Mouse (Mus musculus): ENCODE data around the gene Nccrp1. TPM values are rescaled to one million over a fixed set of nuclear protein-coding genes. Genes with fewer than 3 reads are reported as not detected.
"Not testable (repeated sequence)": the region's sequence is repeated elsewhere in the genome, so short reads cannot be mapped to it uniquely, and the experiment has no call there.

The Nccrp1 gene
- polyA plus RNA-seq, 1 experiment from 2014 or later, result not detected

- not testable (repeated sequence) for H3K4me2 ChIP-seq; H3K4me1 ChIP-seq (replicated peaks); DNase-seq; H3K36me3 ChIP-seq; ATAC-seq (ENCODE audit: low read depth); H3K4me3 ChIP-seq (replicated peaks); H3K9ac ChIP-seq; H3K27me3 ChIP-seq; H3K27ac ChIP-seq; H3K9me3 ChIP-seq (replicated peaks)
- 47% methylated on average over 8 of the region's 8 CpGs for WGBS (ENCODE audit: insufficient replicate concordance)
These were observed 36.6 kb downstream of the Nccrp1 start, which contains the start of gene Ifnl2 for GRCm38 (mm10) chr7:28510405-28510974. Ifnl2 (minus strand) TSS chr7:28510455.

- H3K4me1 ChIP-seq (replicated peaks); H3K9ac ChIP-seq; H3K36me3 ChIP-seq; H3K4me3 ChIP-seq (replicated peaks); H3K27ac ChIP-seq; H3K27me3 ChIP-seq; ATAC-seq (ENCODE audit: low read depth); H3K4me2 ChIP-seq; DNase-seq; H3K9me3 ChIP-seq (replicated peaks): not testable (repeated sequence)
- 31% methylated on average over 2 of the region's 2 CpGs for WGBS (ENCODE audit: insufficient replicate concordance)
These were observed 37.9 kb downstream of the Nccrp1 start for GRCm38 (mm10) chr7:28509121-28509520.

GRCm38 (mm10) chr7:28505585-28505984 lies 41.5 kb downstream of the Nccrp1 start:
- 6% methylated on average over 5 of the region's 5 CpGs for WGBS (ENCODE audit: insufficient replicate concordance)

GRCm38 (mm10) chr7:28495426-28495825 lies 51.6 kb downstream of the Nccrp1 start:
- Histone ChIP-seq H3K36me3 (no peaks in the 10 kb centered on the region), H3K9ac (no peak overlapping the region), H3K4me2 (no peak overlapping the region), H3K9me3 (replicated peaks) (no peaks in the 10 kb centered on the region), H3K27ac (no peak overlapping the region), H3K4me1 (replicated peaks) (peaks cover 4% of the 10 kb centered on the region; the same call in 1 of the 2 replicates), H3K27me3 (no peaks in the 10 kb centered on the region), H3K4me3 (replicated peaks) (no peak overlapping the region)
- ATAC-seq (ENCODE audit: low read depth) (no peak), DNase-seq (no peak)
- 63% methylated on average over 11 of the region's 11 CpGs for WGBS (ENCODE audit: insufficient replicate concordance)

More at GRCm38 (mm10) chr7:28505585-28505984, 41.5 kb downstream of the Nccrp1 start:
- H3K27me3 ChIP-seq, result no peaks in the 10 kb centered on the region
- no peak overlapping the region for H3K4me3 ChIP-seq (replicated peaks)
- H3K36me3 ChIP-seq, result no peaks in the 10 kb centered on the region
- DNase-seq (no peak), ATAC-seq (ENCODE audit: low read depth) (no peak)
- no peak overlapping the region for H3K4me2 ChIP-seq
- H3K27ac ChIP-seq, result no peak overlapping the region
- H3K9me3 ChIP-seq (replicated peaks), result no peaks in the 10 kb centered on the region
- no peak overlapping the region for H3K9ac ChIP-seq
- no peaks in the 10 kb centered on the region for H3K4me1 ChIP-seq (replicated peaks)

Small RNA genes within 50 kb of the gene (microRNA-seq; reads per million reads assigned to microRNA genes)
- not detected for gene Mir7049

Other genes with a start within 250 kb of the Nccrp1 start
- gene Dll3, start 245.0 kb downstream of the Nccrp1 start, polyA plus RNA-seq (2015; fragmentation: Nextera tagmentation; extraction: Ambion mirVana), result 0.06 and 0.07 TPM in 2 replicates
- gene Timm50, start 235.2 kb downstream of the Nccrp1 start, polyA plus RNA-seq (2015; fragmentation: Nextera tagmentation; extraction: Ambion mirVana), result 114 and 118 TPM in 2 replicates
- gene Supt5, start 208.5 kb downstream of the Nccrp1 start, polyA plus RNA-seq (2015; fragmentation: Nextera tagmentation; extraction: Ambion mirVana), result 35.2 and 42.8 TPM in 2 replicates
- gene Rps16, start 196.6 kb downstream of the Nccrp1 start, polyA plus RNA-seq (2015; fragmentation: Nextera tagmentation; extraction: Ambion mirVana), result 937 and 964 TPM in 2 replicates
- gene Plekhg2, start 174.7 kb downstream of the Nccrp1 start, polyA plus RNA-seq (2015; fragmentation: Nextera tagmentation; extraction: Ambion mirVana), result 4.9 and 5.0 TPM in 2 replicates
- 4.7 and 6.3 TPM in 2 replicates for gene Zfp36, start 167.0 kb downstream of the Nccrp1 start, polyA plus RNA-seq (2015; fragmentation: Nextera tagmentation; extraction: Ambion mirVana)
- 28.1 and 31.8 TPM in 2 replicates for gene Med29, start 154.5 kb downstream of the Nccrp1 start, polyA plus RNA-seq (2015; fragmentation: Nextera tagmentation; extraction: Ambion mirVana)
- gene Paf1, start 154.3 kb downstream of the Nccrp1 start, polyA plus RNA-seq (2015; fragmentation: Nextera tagmentation; extraction: Ambion mirVana), result 30.7 and 33.4 TPM in 2 replicates
- gene Gmfg, start 109.8 kb downstream of the Nccrp1 start, polyA plus RNA-seq (2015; fragmentation: Nextera tagmentation; extraction: Ambion mirVana), result 32.1 and 32.9 TPM in 2 replicates
- gene Lrfn1, start 95.3 kb downstream of the Nccrp1 start, polyA plus RNA-seq (2015; fragmentation: Nextera tagmentation; extraction: Ambion mirVana), result 0.15 and 0.36 TPM in 2 replicates
- gene Ifnl2, start 36.8 kb downstream of the Nccrp1 start, polyA plus RNA-seq (2015; fragmentation: Nextera tagmentation; extraction: Ambion mirVana), result not detected in 2 replicates
- not detected in 2 replicates for gene Ifnl3, start 24.4 kb downstream of the Nccrp1 start, polyA plus RNA-seq (2015; fragmentation: Nextera tagmentation; extraction: Ambion mirVana)
- gene Sycn, start 6.4 kb downstream of the Nccrp1 start, polyA plus RNA-seq (2015; fragmentation: Nextera tagmentation; extraction: Ambion mirVana), result not detected in 2 replicates
- gene Samd4b, start 50.9 kb upstream of the Nccrp1 start, polyA plus RNA-seq (2015; fragmentation: Nextera tagmentation; extraction: Ambion mirVana), result 4.1 and 5.8 TPM in 2 replicates
- 16.2 and 18.5 TPM in 2 replicates for gene Pak4, start 50.9 kb upstream of the Nccrp1 start, polyA plus RNA-seq (2015; fragmentation: Nextera tagmentation; extraction: Ambion mirVana)
- not detected in 2 replicates for gene Acp7, start 84.1 kb upstream of the Nccrp1 start, polyA plus RNA-seq (2015; fragmentation: Nextera tagmentation; extraction: Ambion mirVana)
- gene Fbxo27, start 145.6 kb upstream of the Nccrp1 start, polyA plus RNA-seq (2015; fragmentation: Nextera tagmentation; extraction: Ambion mirVana), result 0.29 and 0.32 TPM in 2 replicates
- 1.4 and 1.8 TPM in 2 replicates for gene Fbxo17, start 169.6 kb upstream of the Nccrp1 start, polyA plus RNA-seq (2015; fragmentation: Nextera tagmentation; extraction: Ambion mirVana)
- gene Mrps12, start 194.6 kb upstream of the Nccrp1 start, polyA plus RNA-seq (2015; fragmentation: Nextera tagmentation; extraction: Ambion mirVana), result 106 and 112 TPM in 2 replicates
- 16.3 and 17.0 TPM in 2 replicates for gene Sars2, start 194.7 kb upstream of the Nccrp1 start, polyA plus RNA-seq (2015; fragmentation: Nextera tagmentation; extraction: Ambion mirVana)
- gene Ccer2, start 208.9 kb upstream of the Nccrp1 start, polyA plus RNA-seq (2015; fragmentation: Nextera tagmentation; extraction: Ambion mirVana), result not detected in 2 replicates
- 25.1 and 28.4 TPM in 2 replicates for gene Sirt2, start 219.5 kb upstream of the Nccrp1 start, polyA plus RNA-seq (2015; fragmentation: Nextera tagmentation; extraction: Ambion mirVana)
- 37.0 and 37.1 TPM in 2 replicates for gene Nfkbib, start 220.3 kb upstream of the Nccrp1 start, polyA plus RNA-seq (2015; fragmentation: Nextera tagmentation; extraction: Ambion mirVana)
- 10.8 and 12.0 TPM in 2 replicates for gene Rinl, start 241.7 kb upstream of the Nccrp1 start, polyA plus RNA-seq (2015; fragmentation: Nextera tagmentation; extraction: Ambion mirVana)

Data from liver, embryonic 13.5 days (tissue).